Mouse (Mus musculus): ENCODE data around the gene Hes1. TPM values are rescaled to one million over a fixed set of nuclear protein-coding genes. Genes with fewer than 3 reads are reported as not detected.

The Hes1 gene
- polyA plus RNA-seq, 1 experiment from 2014 or later = 49.8 TPM

DNA sequence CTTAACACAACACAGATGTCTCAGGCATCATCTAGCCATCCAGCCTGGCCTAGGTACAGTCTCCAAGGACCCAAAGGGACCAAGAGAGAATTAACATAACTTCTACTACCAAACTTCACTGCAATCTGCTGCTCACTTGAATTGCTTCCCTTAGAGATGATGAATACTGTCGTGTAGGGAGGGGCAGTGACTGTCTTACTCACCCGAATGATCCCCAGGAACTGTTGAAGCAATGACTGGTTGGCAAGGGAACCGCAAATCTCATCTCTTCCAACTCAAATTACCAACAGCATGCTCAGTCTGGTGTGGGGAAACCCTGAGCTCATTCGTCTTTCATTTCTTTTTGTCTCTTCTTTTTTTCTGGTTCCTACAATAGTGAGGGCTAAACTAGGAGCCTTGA, 21.3 kb upstream of the Hes1 start:
- no peak overlapping the region for H3K9ac ChIP-seq (ENCODE audit: low read depth, low read length)
- H3K9me3 ChIP-seq (ENCODE audit: control insufficient read depth, low read length) = no peaks in the 10 kb centered on the region
- no peaks in the 10 kb centered on the region for H3K27me3 ChIP-seq (replicated peaks; ENCODE audit: control insufficient read depth, insufficient read depth, low read length)
- 59% methylated on average over 4 of the region's 4 CpGs for WGBS
- no peaks in the 10 kb centered on the region for H3K36me3 ChIP-seq (ENCODE audit: control insufficient read depth, insufficient read depth, low read length)
- H3K27ac ChIP-seq (replicated peaks; ENCODE audit: low read depth, low read length) = no peak overlapping the region
- no peak for DNase-seq (ENCODE audit: low spot score)
- no peak for ATAC-seq (ENCODE audit: low read depth)
- no peak overlapping the region for H3K4me2 ChIP-seq (ENCODE audit: low read depth, low read length)
- H3K4me3 ChIP-seq (ENCODE audit: low read depth, low read length) = no peak overlapping the region
- peaks cover 16% of the 10 kb centered on the region; the same call in 1 of the 2 replicates for H3K4me1 ChIP-seq (ENCODE audit: control insufficient read depth, insufficient read depth, low read length)

DNA sequence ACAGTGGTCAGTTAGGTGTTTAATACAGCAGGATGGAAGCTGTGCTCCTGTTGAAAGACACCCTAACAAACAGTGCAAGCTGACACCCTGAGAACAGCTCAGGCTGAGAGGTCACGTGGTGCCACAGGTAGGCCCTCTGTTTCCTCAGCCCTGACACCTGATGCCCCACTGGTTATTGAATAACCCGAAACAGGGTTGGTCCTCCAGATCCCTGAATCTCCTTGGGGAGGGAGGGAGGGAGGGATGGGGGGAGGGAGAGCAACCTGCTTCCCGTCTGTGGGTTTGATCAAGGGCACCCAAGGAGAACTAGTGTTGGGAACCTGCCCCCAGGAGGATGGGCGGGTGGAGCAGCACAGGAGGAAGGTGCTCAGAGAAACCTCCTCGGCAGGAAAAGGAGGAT, 18.6 kb upstream of the Hes1 start:
- ATAC-seq (ENCODE audit: low read depth) (peak; percentile 81), DNase-seq (ENCODE audit: low spot score) (peak; percentile 80)
- Histone ChIP-seq H3K4me3 (ENCODE audit: low read depth, low read length) (no peak overlapping the region), H3K36me3 (ENCODE audit: control insufficient read depth, insufficient read depth, low read length) (no peaks in the 10 kb centered on the region), H3K27ac (replicated peaks; ENCODE audit: low read depth, low read length) (no peak overlapping the region), H3K9ac (ENCODE audit: low read depth, low read length) (no peak overlapping the region), H3K4me1 (ENCODE audit: control insufficient read depth, insufficient read depth, low read length) (peaks cover 9% of the 10 kb centered on the region; the same call in 1 of the 2 replicates), H3K27me3 (replicated peaks; ENCODE audit: control insufficient read depth, insufficient read depth, low read length) (no peaks in the 10 kb centered on the region), H3K4me2 (ENCODE audit: low read depth, low read length) (no peak overlapping the region), H3K9me3 (ENCODE audit: control insufficient read depth, low read length) (no peaks in the 10 kb centered on the region)
- 28% methylated on average over 5 of the region's 5 CpGs for WGBS

DNA sequence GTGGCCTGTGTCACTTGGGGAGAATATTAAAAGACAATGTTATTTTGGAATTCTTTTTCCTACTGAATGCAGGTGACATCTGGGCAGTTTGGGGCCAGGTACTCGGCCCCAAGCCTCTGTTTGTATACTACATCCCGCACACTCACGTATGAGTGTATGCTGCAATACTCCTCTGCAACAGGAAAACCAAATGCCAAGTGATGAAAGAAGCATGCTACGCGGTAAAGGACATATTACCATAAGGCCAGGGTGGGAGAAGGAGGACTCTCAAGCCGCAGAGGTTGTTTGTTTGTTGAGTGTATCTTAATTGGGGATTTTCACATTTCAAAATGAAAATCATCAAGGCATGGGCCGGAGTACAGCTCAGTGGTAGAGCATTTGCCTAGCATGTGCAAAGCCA, 17.2 kb upstream of the Hes1 start:
- ATAC-seq (ENCODE audit: low read depth) (no peak), DNase-seq (ENCODE audit: low spot score) (no peak)
- Histone ChIP-seq H3K27me3 (replicated peaks; ENCODE audit: control insufficient read depth, insufficient read depth, low read length) (no peaks in the 10 kb centered on the region), H3K9me3 (ENCODE audit: control insufficient read depth, low read length) (no peaks in the 10 kb centered on the region), H3K4me2 (ENCODE audit: low read depth, low read length) (no peak overlapping the region), H3K4me1 (ENCODE audit: control insufficient read depth, insufficient read depth, low read length) (peaks cover 9% of the 10 kb centered on the region; the same call in 1 of the 2 replicates), H3K9ac (ENCODE audit: low read depth, low read length) (no peak overlapping the region), H3K36me3 (ENCODE audit: control insufficient read depth, insufficient read depth, low read length) (no peaks in the 10 kb centered on the region), H3K4me3 (ENCODE audit: low read depth, low read length) (no peak overlapping the region), H3K27ac (replicated peaks; ENCODE audit: low read depth, low read length) (no peak overlapping the region)
- WGBS = 86% methylated on average over 7 of the region's 7 CpGs

DNA sequence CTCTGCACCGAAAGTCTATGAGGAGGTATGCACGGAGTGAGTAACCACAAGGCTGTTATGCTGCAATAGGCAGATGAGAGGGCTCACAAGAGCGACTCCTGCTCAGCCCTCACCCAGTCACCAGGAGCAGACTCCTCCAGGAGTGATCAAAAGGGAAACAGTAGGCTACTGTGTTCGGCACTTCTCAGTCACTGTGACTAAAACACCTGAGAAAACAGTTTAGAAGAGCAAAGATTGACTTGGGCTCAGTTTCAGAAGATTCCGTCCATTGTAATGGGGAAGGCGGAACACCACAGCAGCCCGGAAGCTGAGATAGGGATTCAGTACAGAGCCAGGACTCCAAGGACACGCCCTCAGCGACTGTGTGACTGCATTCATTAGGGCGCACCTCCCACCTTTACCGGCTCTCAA, 16.8 kb upstream of the Hes1 start:
- Histone ChIP-seq H3K9ac (ENCODE audit: low read depth, low read length) (no peak overlapping the region), H3K4me1 (ENCODE audit: control insufficient read depth, insufficient read depth, low read length) (peaks cover 9% of the 10 kb centered on the region; the same call in 1 of the 2 replicates), H3K27ac (replicated peaks; ENCODE audit: low read depth, low read length) (no peak overlapping the region), H3K4me2 (ENCODE audit: low read depth, low read length) (no peak overlapping the region), H3K4me3 (ENCODE audit: low read depth, low read length) (no peak overlapping the region), H3K9me3 (ENCODE audit: control insufficient read depth, low read length) (no peaks in the 10 kb centered on the region), H3K36me3 (ENCODE audit: control insufficient read depth, insufficient read depth, low read length) (no peaks in the 10 kb centered on the region), H3K27me3 (replicated peaks; ENCODE audit: control insufficient read depth, insufficient read depth, low read length) (no peaks in the 10 kb centered on the region)
- WGBS = 43% methylated on average over 11 of the region's 11 CpGs
- 0 out of 2 replicates have a peak, but pooled peaks have one; percentile 26 for ATAC-seq (ENCODE audit: low read depth)
- no peak for DNase-seq (ENCODE audit: low spot score)

DNA sequence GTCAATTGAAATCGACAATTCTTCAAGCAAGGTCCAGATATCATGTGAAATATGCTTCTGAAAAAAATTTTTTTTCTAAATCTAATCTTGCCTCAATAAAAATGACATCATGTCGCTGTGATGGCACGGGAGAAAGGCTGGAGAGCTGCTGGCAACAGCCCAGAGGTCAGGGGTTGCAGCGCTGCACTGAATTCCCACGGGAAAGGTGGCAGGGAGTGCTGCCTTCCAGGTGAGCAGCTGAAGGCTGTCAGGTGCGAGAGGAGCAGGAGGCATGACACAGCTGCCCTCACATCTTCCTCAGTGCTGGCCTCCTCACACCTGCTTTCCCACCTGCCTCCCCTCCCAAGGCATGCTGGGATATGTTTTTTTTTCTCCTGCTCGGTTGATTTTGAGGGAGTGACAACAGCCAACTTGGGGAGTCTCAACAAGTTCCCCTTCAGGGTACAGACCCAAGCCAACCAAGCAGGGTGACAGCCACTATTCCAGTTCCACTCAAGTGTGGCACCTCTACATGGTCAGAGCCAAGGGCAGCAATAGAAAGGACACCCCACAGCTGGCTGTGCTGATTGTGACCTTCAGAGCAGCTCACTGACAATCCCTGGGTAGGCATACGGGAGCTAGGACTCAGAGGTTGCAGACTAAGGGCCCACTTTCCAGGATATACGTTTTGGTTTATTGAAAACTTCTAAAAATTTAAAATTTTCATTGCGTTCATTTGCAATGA, 13.3 kb upstream of the Hes1 start:
- no peaks in the 10 kb centered on the region for H3K9me3 ChIP-seq (ENCODE audit: control insufficient read depth, low read length)
- no peak overlapping the region for H3K4me3 ChIP-seq (ENCODE audit: low read depth, low read length)
- no peaks in the 10 kb centered on the region for H3K27me3 ChIP-seq (replicated peaks; ENCODE audit: control insufficient read depth, insufficient read depth, low read length)
- ATAC-seq (ENCODE audit: low read depth) (no peak), DNase-seq (ENCODE audit: low spot score) (no peak)
- H3K27ac ChIP-seq (replicated peaks; ENCODE audit: low read depth, low read length) = no peak overlapping the region
- H3K4me2 ChIP-seq (ENCODE audit: low read depth, low read length) = no peak overlapping the region
- no peaks in the 10 kb centered on the region for H3K36me3 ChIP-seq (ENCODE audit: control insufficient read depth, insufficient read depth, low read length)
- 58% methylated on average over 10 of the region's 10 CpGs for WGBS
- H3K9ac ChIP-seq (ENCODE audit: low read depth, low read length) = no peak overlapping the region
- H3K4me1 ChIP-seq (ENCODE audit: control insufficient read depth, insufficient read depth, low read length) = peaks cover 4% of the 10 kb centered on the region; the same call in 1 of the 2 replicates

DNA sequence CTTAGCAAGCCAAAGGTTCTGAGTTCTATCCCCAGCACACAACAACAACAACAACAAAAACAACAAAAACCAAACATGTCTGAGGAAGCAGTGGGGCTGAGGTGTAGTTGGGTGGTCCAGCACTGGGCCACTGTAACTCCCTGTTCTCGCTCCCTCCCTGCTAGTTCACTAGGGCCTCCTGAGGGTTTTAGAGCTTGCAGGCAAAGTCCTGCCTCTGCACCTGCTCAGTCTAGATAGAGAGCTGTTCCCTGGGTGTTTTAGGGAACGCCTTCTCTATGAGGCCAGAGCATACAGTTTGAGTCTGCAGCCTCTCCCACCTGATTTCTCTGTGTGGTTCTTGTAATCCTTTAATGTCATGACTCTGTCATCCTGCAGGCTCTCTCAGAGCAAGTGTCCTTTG, 11.9 kb upstream of the Hes1 start:
- Histone ChIP-seq H3K9ac (ENCODE audit: low read depth, low read length) (no peak overlapping the region), H3K4me3 (ENCODE audit: low read depth, low read length) (no peak overlapping the region), H3K9me3 (ENCODE audit: control insufficient read depth, low read length) (no peaks in the 10 kb centered on the region), H3K27me3 (replicated peaks; ENCODE audit: control insufficient read depth, insufficient read depth, low read length) (no peaks in the 10 kb centered on the region), H3K4me1 (ENCODE audit: control insufficient read depth, insufficient read depth, low read length) (peaks cover 3% of the 10 kb centered on the region; the same call in 1 of the 2 replicates), H3K27ac (replicated peaks; ENCODE audit: low read depth, low read length) (no peak overlapping the region), H3K4me2 (ENCODE audit: low read depth, low read length) (no peak overlapping the region), H3K36me3 (ENCODE audit: control insufficient read depth, insufficient read depth, low read length) (no peaks in the 10 kb centered on the region)
- 0 out of 2 replicates have a peak, but pooled peaks have one; percentile 27 for ATAC-seq (ENCODE audit: low read depth)
- 58% methylated on average over 2 of the region's 2 CpGs for WGBS
- DNase-seq (ENCODE audit: low spot score) = no peak

DNA sequence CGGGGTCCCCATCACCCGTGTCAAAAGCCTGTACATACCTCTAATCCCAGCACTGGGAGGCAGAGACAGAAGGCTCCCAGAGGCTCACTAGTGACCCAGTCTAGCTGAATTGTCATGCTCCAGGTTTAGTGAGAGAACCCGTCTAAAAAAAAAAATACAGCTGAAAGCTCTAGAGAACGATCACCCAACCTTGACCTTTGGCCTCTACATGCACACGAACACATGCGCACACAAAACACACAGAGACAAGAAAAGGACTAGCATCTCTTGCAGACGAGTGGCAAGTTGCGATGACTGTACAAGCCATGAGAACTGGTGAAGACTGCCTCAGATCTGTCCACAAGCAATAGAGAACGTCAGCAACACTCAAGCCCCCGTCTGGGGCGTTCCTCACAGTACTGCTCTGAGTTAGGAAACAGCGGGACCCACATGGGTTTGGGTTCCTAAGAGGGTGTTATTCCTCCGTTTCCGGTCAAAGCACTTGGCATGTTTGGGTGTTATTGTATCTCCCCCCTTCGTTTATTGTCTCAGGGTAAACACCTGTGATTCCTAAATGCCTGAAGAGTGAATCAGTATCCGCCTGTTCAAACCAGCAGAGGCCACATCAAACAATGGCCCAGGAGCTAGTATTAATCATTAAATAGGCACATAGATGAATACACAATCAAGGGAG, 11.2 kb upstream of the Hes1 start:
- Histone ChIP-seq H3K4me3 (ENCODE audit: low read depth, low read length) (no peak overlapping the region), H3K27ac (replicated peaks; ENCODE audit: low read depth, low read length) (no peak overlapping the region), H3K36me3 (ENCODE audit: control insufficient read depth, insufficient read depth, low read length) (no peaks in the 10 kb centered on the region), H3K27me3 (replicated peaks; ENCODE audit: control insufficient read depth, insufficient read depth, low read length) (no peaks in the 10 kb centered on the region), H3K9me3 (ENCODE audit: control insufficient read depth, low read length) (no peaks in the 10 kb centered on the region), H3K4me1 (ENCODE audit: control insufficient read depth, insufficient read depth, low read length) (no peaks in the 10 kb centered on the region), H3K4me2 (ENCODE audit: low read depth, low read length) (no peak overlapping the region), H3K9ac (ENCODE audit: low read depth, low read length) (no peak overlapping the region)
- 58% methylated on average over 16 of the region's 16 CpGs for WGBS
- DNase-seq (ENCODE audit: low spot score) (no peak), ATAC-seq (ENCODE audit: low read depth) (no peak)

DNA sequence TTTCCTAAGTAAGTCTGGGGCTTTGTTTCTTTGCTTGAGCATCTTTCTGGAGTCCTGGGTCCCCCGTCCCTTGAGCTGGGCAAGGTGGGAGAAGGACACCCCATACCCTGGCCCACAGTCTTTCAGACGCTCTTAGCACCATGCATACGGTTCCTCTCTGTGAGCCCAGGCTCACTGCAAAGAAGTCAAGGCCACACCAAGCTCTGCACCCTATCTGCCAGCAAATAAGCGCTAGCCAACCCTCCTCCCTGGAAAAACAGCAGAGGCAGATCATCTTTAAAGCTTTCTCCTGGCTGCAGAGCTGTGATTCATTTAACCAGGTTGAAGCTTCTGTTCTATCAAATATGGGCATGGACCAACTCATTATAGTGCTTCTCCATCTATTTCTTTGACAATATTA, 9.6 kb upstream of the Hes1 start:
- Histone ChIP-seq H3K9ac (ENCODE audit: low read depth, low read length) (no peak overlapping the region), H3K27me3 (replicated peaks; ENCODE audit: control insufficient read depth, insufficient read depth, low read length) (no peaks in the 10 kb centered on the region), H3K4me2 (ENCODE audit: low read depth, low read length) (no peak overlapping the region), H3K4me3 (ENCODE audit: low read depth, low read length) (no peak overlapping the region), H3K4me1 (ENCODE audit: control insufficient read depth, insufficient read depth, low read length) (peaks cover 7% of the 10 kb centered on the region), H3K36me3 (ENCODE audit: control insufficient read depth, insufficient read depth, low read length) (no peaks in the 10 kb centered on the region), H3K27ac (replicated peaks; ENCODE audit: low read depth, low read length) (no peak overlapping the region), H3K9me3 (ENCODE audit: control insufficient read depth, low read length) (no peaks in the 10 kb centered on the region)
- DNase-seq (ENCODE audit: low spot score) (no peak), ATAC-seq (ENCODE audit: low read depth) (no peak)
- WGBS = 77% methylated on average over 4 of the region's 4 CpGs

All from embryonic facial prominence, embryonic 14.5 days (tissue).